Mouse (Mus musculus) gastrocnemius, postnatal 4 days (tissue): ENCODE results near the gene Ubxn11. TPM values are rescaled to one million over a fixed set of nuclear protein-coding genes. Genes with fewer than 3 reads are reported as not detected.
"Not testable (repeated sequence)": the region's sequence is repeated elsewhere in the genome, so short reads cannot be mapped to it uniquely, and the experiment has no call there.

ENCODE experiments used
- DNase-seq, 2 experiments: peaks; one replicate each; pipeline ENCODE4 v3.0.0; 2021 to 2022; ENCODE audit warnings: low spot score in 2 of 2, mixed read lengths in 2 of 2
- total RNA-seq, 2 experiments: library from RNA; stranded (reverse); gene quantifications; 2 replicates each; pipeline ENCODE4 v1.2.3; 2021

Gene Ubxn11
- total RNA-seq, 2 experiments from 2014 or later: 3.2 to 3.7 TPM

GRCm38 (mm10) chr4:134136280-134136926, 34.0 kb downstream of the Ubxn11 start:
- DNase-seq: no peak

GRCm38 (mm10) chr4:134138857-134139256, 36.5 kb downstream of the Ubxn11 start:
- no peak for DNase-seq

DNA sequence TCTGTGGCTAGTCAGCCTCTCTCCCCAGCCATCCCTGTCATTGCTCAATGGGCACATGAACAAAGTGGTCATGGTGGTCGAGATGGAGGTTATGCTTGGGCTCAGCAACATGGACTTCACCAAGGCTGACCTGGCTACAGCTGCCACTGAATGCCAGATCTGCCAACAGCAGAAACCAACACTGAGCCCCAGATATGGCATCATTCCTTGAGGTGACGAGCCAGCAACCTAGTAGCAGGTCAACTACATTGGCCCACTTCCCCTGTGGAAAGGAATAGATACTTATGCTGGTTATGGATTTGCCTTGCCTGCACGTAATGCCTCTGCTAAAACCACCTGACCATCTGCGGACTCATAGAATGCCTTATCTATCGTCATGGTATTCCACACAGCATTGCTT, 41.9 kb downstream of the Ubxn11 start:
- DNase-seq: not testable (repeated sequence)

- no peak for DNase-seq
These were observed 47.0 kb downstream of the Ubxn11 start for GRCm38 (mm10) chr4:134149389-134149788.

DNA sequence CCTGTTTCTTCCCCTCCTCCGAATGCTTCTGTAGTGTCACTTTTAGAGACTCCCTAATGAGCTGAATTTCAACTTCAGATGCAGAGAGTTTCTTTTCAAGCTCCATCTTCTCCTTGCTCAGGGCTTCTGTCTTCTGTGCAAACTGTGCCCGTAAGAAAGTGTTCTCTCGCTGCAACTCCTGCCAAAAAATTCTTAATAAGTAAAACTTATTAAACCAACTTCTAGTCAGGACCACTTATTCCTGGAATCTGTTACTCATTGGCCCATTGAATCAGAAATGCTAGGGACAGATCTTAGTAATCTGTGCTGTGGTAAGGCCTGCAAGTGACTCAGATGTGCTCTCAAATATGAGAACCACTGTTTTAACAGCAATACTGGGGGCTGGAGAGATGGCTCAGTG, 49.7 kb downstream of the Ubxn11 start:
- DNase-seq: no peak

DNA sequence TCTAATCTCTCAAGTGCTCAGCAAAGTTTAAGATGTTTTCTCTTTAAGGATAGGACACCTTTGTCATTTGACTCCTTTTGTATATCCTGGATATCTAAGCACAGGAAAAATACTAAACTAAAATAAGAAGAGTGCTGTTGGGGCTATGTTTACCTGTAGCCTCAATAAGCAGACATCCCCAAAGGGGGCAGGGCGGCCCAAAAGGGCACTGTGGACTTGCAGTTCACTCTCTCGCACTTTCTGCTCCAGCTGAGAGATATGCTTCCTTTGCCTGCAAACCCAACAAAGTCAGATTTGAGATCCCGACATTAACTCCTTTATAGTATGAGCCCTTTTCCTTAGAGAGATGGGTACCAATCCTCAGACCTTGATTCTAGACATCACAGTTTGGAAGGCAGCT, 51.3 kb downstream of the Ubxn11 start:
- DNase-seq: no peak

DNA sequence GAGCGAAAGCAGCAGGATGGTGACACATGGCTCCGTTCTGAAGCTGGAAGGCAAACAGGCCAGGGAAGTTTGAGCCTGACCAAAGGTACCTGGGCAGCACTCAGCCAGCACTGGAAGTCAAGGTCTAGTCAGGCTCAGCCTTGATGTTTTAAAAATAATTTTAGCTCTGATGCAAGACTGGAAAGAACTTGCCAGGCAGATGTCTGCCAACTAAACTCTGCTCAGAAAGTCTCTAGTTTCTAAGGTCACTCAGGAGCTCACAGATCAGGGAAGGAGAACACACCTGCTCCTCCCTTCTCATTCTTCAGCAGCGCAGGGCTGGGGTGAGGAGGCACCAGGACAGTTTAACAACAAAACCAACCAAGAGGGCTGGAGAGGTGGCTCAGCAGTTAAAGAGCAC, 52.0 kb downstream of the Ubxn11 start:
- no peak for DNase-seq

- no peak for DNase-seq
These were observed 53.2 kb downstream of the Ubxn11 start for GRCm38 (mm10) chr4:134155531-134155930.

DNA sequence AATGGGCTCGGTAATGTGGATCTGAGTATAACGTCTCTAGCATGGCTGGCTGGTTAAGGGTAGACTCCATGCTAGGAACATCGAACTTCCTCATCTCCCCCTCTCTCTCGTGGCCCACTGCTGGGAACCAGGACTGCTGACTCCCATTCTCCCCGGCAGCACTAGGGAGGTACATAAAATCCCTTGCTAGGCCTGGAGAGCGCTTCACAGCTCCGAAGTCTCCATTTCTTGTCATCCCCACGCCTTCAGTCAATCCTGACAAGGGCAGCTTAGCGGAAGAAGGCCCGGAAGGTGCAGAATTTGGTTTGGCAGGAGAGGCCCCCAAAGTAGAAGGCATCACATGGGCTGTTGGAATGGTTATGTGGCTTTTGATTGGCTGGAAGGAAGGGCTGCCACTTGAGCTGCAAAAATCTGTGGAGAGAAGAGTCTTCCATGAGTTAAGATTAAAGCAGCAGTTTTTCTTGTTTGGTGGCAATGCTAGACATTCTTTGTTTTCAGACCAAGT, 53.6 kb downstream of the Ubxn11 start:
- no peak for DNase-seq

- no peak for DNase-seq
These were observed 54.4 kb downstream of the Ubxn11 start for GRCm38 (mm10) chr4:134156744-134157143.

- no peak for DNase-seq
These were observed 55.2 kb downstream of the Ubxn11 start for GRCm38 (mm10) chr4:134157558-134157957.

DNA sequence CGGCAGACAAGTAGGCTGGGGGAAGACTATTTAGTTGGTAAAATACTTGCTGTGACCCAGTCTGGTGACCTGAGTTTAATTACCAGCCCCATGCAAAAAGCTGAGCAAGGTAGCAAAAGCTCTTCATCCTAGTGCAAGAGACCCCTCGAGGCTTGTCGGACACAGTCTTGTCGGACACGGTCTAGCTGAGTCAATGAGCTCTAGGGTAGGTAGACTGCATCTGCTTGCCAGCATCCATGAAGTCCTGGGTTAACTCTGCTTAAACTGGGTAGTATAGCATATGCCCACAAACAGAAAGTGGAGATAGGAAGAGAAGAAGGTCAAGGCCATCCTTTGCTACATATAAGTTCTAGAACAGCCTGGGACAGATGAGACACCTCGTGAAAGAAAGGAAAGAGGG, 56.4 kb downstream of the Ubxn11 start:
- no peak for DNase-seq

DNA sequence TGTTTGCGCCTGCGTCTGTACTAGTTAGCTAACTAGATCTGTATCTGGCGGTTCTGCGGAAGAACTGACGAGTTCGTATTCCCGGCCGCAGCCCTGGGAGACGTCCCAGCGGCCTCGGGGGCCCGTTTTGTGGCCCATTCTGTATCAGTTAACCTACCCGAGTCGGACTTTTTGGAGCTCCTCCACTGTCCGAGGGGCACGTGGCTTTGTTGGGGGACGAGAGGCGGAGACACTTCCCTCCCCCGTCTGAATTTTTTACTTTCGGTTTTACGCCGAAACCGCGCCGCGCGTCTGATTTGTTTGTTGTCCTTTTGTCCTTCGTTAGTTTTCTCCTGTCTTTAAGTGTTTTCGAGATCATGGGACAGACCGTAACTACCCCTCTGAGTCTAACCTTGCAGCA, 57.7 kb downstream of the Ubxn11 start:
- peak in 1 of 2 experiments; percentile 18 for DNase-seq

DNA sequence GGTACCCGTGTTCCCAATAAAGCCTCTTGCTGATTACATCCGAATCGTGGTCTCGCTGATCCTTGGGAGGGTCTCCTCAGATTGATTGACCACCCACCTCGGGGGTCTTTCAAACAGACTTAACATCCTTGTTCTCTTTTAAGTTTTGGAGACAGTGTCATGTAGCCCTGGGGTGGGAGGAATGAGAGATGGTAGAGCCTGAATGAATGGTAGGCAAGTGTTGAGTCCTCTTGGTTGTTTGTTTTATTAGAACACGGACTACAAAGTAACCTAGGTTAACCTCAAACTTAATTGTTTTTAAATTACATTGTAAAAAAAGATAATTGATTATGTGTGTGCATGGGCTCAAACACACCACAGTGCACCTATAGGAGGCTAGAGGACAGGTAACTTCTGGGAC, 62.2 kb downstream of the Ubxn11 start:
- DNase-seq: no peak

DNA sequence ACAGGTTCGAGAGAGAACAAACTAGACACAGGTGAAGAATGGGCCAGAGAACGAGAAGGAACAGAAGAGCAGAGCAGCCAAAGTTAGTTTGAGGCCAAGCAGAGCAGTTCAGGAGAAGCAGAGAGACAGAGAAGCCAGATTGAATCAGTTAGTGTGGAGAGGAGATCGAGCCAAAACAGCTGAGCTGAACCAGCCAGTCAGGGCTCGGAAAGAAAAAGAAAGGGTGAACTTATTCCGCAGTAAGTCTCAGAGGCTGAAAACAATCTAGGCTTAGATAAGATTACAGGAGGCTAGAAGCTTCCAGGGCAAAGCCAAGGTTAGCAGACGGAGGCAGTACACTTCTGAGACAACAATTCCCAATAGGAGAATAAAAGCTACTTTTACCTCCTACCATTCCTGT, 62.7 kb downstream of the Ubxn11 start:
- no peak for DNase-seq

DNA sequence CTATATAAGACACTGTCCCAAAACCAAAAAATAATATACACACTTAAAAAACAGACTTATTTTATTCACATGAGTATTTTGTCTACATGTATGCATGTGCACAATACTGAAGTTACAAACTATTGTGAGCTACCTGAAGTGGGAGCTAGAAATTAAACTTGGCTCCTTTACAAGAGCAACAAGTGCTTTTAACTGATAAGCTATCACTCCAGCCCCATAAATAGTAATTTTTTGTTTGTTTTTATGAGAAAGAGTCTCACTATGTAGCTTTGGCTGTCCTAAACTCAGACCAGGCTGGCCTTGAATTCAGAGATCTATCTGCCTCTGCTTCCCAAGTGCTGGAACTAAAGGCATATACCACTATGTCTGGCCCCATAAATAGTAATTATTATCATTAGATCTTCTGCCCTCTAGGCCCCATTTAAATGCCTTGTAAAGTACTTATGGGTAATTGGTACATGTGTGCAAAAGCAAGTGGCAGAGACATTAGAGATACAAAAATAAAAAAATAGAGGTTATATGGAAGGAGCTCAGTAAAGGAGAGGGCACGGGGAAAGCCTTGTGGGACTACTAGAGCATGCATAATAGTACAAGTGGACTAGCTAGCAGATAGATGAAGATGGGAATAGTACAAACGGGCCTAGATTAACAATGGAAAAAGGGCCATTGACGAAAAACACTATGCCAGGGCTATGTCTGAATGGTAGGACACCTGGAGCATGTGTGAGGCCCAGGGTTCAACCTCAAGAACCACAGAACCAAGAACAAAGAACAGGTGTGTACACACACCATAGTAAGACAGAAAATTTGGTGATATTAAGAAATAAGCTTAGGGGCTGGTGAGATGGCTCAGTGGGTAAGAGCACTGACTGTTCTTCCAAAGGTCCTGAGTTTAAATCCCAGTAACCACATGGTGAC, 63.4 kb downstream of the Ubxn11 start:
- no peak for DNase-seq

GRCm38 (mm10) chr4:134166906-134167305, 64.5 kb downstream of the Ubxn11 start:
- DNase-seq: no peak

DNA sequence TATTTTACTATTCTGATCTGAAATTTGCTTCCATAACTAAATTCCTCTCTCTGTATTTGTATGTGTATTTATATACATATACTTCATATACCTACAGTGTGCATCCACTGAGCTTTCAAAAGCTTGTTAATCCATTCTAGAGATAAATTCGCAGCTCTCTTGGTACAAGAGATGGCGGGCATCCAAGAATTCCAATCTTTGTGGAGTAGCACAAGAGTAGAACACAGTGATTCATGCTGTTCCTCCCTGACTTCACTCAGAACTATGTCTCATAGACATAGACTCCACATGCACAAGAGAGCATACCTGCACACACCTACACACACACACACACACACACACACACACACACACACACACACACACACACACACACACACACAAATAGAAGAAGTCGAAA, 70.0 kb downstream of the Ubxn11 start:
- no peak for DNase-seq
